Comparison of ENCODE assay signal across 8 mouse cellular contexts in the genomic region with DNA sequence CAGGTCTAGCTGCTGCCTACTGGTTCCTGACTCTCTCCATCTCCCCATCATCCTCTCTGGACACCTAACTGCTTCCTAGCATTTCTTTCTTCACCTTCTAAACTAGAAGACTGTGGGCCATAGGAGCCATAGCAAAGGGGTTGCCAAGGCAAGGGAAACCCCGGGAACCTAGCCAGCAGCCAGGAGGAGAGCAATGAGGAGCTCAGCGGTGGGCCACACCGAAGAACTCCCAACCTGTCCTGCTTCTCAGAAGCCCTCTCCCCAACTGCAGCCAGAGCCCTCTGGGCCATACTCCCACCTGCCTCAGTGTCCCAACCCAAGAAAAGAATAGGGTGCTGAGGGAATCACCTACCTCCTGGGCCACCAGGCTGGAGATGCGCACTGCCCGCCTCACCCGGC. TPM values are rescaled to one million over a fixed set of nuclear protein-coding genes. Genes with fewer than 3 reads are reported as not detected.
DNase-seq lines count a peak whose midpoint lies in the region; ATAC-seq and TF ChIP-seq lines count a peak whose summit lies in the region.

No protein-coding gene starts in this region.

- peak overlapping the region; percentile 24; the same call in 1 of the 2 replicates for H3K4me3 ChIP-seq in kidney, postnatal 0 days (replicated peaks; ENCODE audit: low read depth, low read length)
- peak overlapping the region; percentile 30; the same call in 1 of the 2 replicates for H3K4me3 ChIP-seq in embryonic facial prominence, embryonic 14.5 days (ENCODE audit: low read depth, low read length)
- H3K4me3 ChIP-seq in intestine, embryonic 14.5 days (ENCODE audit: low read depth, low read length), result peak overlapping the region; percentile 22
- H3K4me3 ChIP-seq in neural tube, embryonic 13.5 days, result peak overlapping the region; percentile 25

- H3K4me1 ChIP-seq in kidney, postnatal 0 days (replicated peaks; ENCODE audit: insufficient read depth, low read length), result peaks cover 16% of the 10 kb centered on the region
- peaks cover 13% of the 10 kb centered on the region for H3K4me1 ChIP-seq in embryonic facial prominence, embryonic 14.5 days (ENCODE audit: control insufficient read depth, insufficient read depth, low read length)
- peaks cover 19% of the 10 kb centered on the region for H3K4me1 ChIP-seq in intestine, embryonic 14.5 days (replicated peaks; ENCODE audit: control insufficient read depth, insufficient read depth, low read length)
- peaks cover 34% of the 10 kb centered on the region for H3K4me1 ChIP-seq in neural tube, embryonic 13.5 days (replicated peaks)

- ATAC-seq in kidney, postnatal 0 days (replicated peaks; ENCODE audit: low FRiP score, low read depth), result no peak
- ATAC-seq in embryonic facial prominence, embryonic 14.5 days (ENCODE audit: low read depth), result no peak
- ATAC-seq in intestine, embryonic 14.5 days (replicated peaks; ENCODE audit: low FRiP score, low TSS enrichment, low read depth), result no peak
- ATAC-seq in neural tube, embryonic 13.5 days (ENCODE audit: low read depth), result no peak

- no peak for DNase-seq in kidney, postnatal 0 days (ENCODE audit: low spot score)
- no peak for DNase-seq in kidney, adult 11 months
- DNase-seq in embryonic facial prominence, embryonic 14.5 days (ENCODE audit: low spot score), result no peak
- DNase-seq in intestine, embryonic 14.5 days (ENCODE audit: low spot score), result no peak
- DNase-seq in left cerebral cortex, adult 18-20 months (ENCODE audit: low spot score in 2 of 2), result no peak
- DNase-seq in adipocyte (ENCODE audit: low spot score), result no peak
- DNase-seq in thymus, postnatal 14 days, result no peak

- peak overlapping the region; percentile 71 for H3K4me2 ChIP-seq in kidney, postnatal 0 days (ENCODE audit: low read length)
- H3K4me2 ChIP-seq in embryonic facial prominence, embryonic 14.5 days (ENCODE audit: low read depth, low read length), result peak overlapping the region; percentile 61
- H3K4me2 ChIP-seq in intestine, embryonic 14.5 days (ENCODE audit: low read length), result peak overlapping the region; percentile 54
- H3K4me2 ChIP-seq in neural tube, embryonic 13.5 days, result peak overlapping the region; percentile 58

- 0 out of 2 replicates have a peak, but pooled peaks cover 6% of the 10 kb centered on the region for H3K36me3 ChIP-seq in kidney, postnatal 0 days (ENCODE audit: insufficient read depth, low read length)
- H3K36me3 ChIP-seq in embryonic facial prominence, embryonic 14.5 days (ENCODE audit: control insufficient read depth, insufficient read depth, low read length), result no peaks in the 10 kb centered on the region
- peaks cover 41% of the 10 kb centered on the region for H3K36me3 ChIP-seq in intestine, embryonic 14.5 days (ENCODE audit: control insufficient read depth, insufficient read depth, low read length)
- H3K36me3 ChIP-seq in neural tube, embryonic 13.5 days, result peaks cover 54% of the 10 kb centered on the region

- TF ChIP-seq CTCF in kidney, postnatal 0 days (IDR thresholded peaks at IDR 0.05; ENCODE audit: low read depth), result no peak

- peak overlapping the region; percentile 42; the same call in 1 of the 2 replicates for H3K27ac ChIP-seq in kidney, postnatal 0 days
- no peak overlapping the region for H3K27ac ChIP-seq in embryonic facial prominence, embryonic 14.5 days (replicated peaks; ENCODE audit: low read depth, low read length)
- peak overlapping the region; percentile 51; the same call in 1 of the 2 replicates for H3K27ac ChIP-seq in intestine, embryonic 14.5 days (ENCODE audit: low read depth)
- H3K27ac ChIP-seq in neural tube, embryonic 13.5 days (replicated peaks), result peak overlapping the region; percentile 89

- peak overlapping the region; percentile 53 for H3K9ac ChIP-seq in kidney, postnatal 0 days (ENCODE audit: low read depth, low read length)
- H3K9ac ChIP-seq in embryonic facial prominence, embryonic 14.5 days (ENCODE audit: low read depth, low read length), result peak overlapping the region; percentile 48
- H3K9ac ChIP-seq in intestine, embryonic 14.5 days (ENCODE audit: low read length), result no peak overlapping the region; the same call in 1 of the 2 replicates
- H3K9ac ChIP-seq in neural tube, embryonic 13.5 days, result peak overlapping the region; percentile 70

- WGBS in kidney, postnatal 0 days, result 67% methylated on average over 6 of the region's 6 CpGs
- WGBS in embryonic facial prominence, embryonic 14.5 days, result 71% methylated on average over 6 of the region's 6 CpGs
- WGBS in intestine, embryonic 14.5 days, result 76% methylated on average over 6 of the region's 6 CpGs
- WGBS in neural tube, embryonic 13.5 days, result 62% methylated on average over 6 of the region's 6 CpGs

- no peaks in the 10 kb centered on the region for H3K27me3 ChIP-seq in kidney, postnatal 0 days (ENCODE audit: insufficient read depth, low read length)
- 0 out of 2 replicates have a peak, but pooled peaks cover 13% of the 10 kb centered on the region for H3K27me3 ChIP-seq in embryonic facial prominence, embryonic 14.5 days (replicated peaks; ENCODE audit: control insufficient read depth, insufficient read depth, low read length)
- no peaks in the 10 kb centered on the region; the same call in 1 of the 2 replicates for H3K27me3 ChIP-seq in intestine, embryonic 14.5 days (replicated peaks; ENCODE audit: control insufficient read depth, insufficient read depth, low read length)
- H3K27me3 ChIP-seq in neural tube, embryonic 13.5 days, result no peaks in the 10 kb centered on the region

- H3K9me3 ChIP-seq in kidney, postnatal 0 days (replicated peaks; ENCODE audit: low read length), result no peaks in the 10 kb centered on the region
- no peaks in the 10 kb centered on the region for H3K9me3 ChIP-seq in embryonic facial prominence, embryonic 14.5 days (ENCODE audit: control insufficient read depth, low read length)
- no peaks in the 10 kb centered on the region for H3K9me3 ChIP-seq in intestine, embryonic 14.5 days (ENCODE audit: control insufficient read depth, low read length)
- no peaks in the 10 kb centered on the region for H3K9me3 ChIP-seq in neural tube, embryonic 13.5 days

RNA-seq across cellular contexts. Expression of a gene that starts 22.6 kb away (rescaled TPM):
- 3.9 and 4.4 TPM in 2 replicates for polyA plus RNA-seq in kidney, postnatal 0 days (2015; fragmentation: Nextera tagmentation; extraction: Ambion mirVana)
- polyA plus RNA-seq in embryonic facial prominence, embryonic 14.5 days (2014; fragmentation: Nextera tagmentation; extraction: Ambion mirVana), result 6.7 and 7.6 TPM in 2 replicates
- polyA plus RNA-seq in intestine, embryonic 14.5 days (2014; fragmentation: Nextera tagmentation; extraction: Ambion mirVana), result 9.0 and 11.2 TPM in 2 replicates
- 13.5 and 15.5 TPM in 2 replicates for polyA plus RNA-seq in neural tube, embryonic 13.5 days (2015; fragmentation: Nextera tagmentation; extraction: Ambion mirVana)
- total RNA-seq in left cerebral cortex, adult 18-20 months (2021), result 10 to 100 TPM; 29.6 to 36.2 TPM

RNA-seq across cellular contexts. Expression of a gene that starts 35.8 kb away (rescaled TPM):
- 12.8 and 14.0 TPM in 2 replicates for polyA plus RNA-seq in kidney, postnatal 0 days (2015; fragmentation: Nextera tagmentation; extraction: Ambion mirVana)
- 7.8 and 7.9 TPM in 2 replicates for polyA plus RNA-seq in embryonic facial prominence, embryonic 14.5 days (2014; fragmentation: Nextera tagmentation; extraction: Ambion mirVana)
- polyA plus RNA-seq in intestine, embryonic 14.5 days (2014; fragmentation: Nextera tagmentation; extraction: Ambion mirVana), result 6.6 and 6.8 TPM in 2 replicates
- polyA plus RNA-seq in neural tube, embryonic 13.5 days (2015; fragmentation: Nextera tagmentation; extraction: Ambion mirVana), result 9.3 and 9.6 TPM in 2 replicates
- total RNA-seq in left cerebral cortex, adult 18-20 months (2021), result 10 to 100 TPM in 1 of 2 experiments, 1 to 10 TPM in 1; 8.0 to 10.7 TPM
